Mouse (Mus musculus) ES-Bruce4 (cell line): ENCODE measurements around the gene Bcl7a. TPM values are rescaled to one million over a fixed set of nuclear protein-coding genes. Genes with fewer than 3 reads are reported as not detected.

ENCODE experiments used
- H3K27ac ChIP-seq: 2 replicates; pipeline ENCODE4 v1.5.1; 2012; ENCODE audit warnings: low read length, inconsistent platforms; ENCODE audit not compliant: insufficient read depth
- H3K27me3 ChIP-seq: 2 replicates; pipeline ENCODE4 v1.6.1; 2012; ENCODE audit warnings: mild to moderate bottlenecking, low read length, inconsistent platforms; ENCODE audit not compliant: control insufficient read depth, poor library complexity, insufficient read depth, severe bottlenecking
- H3K36me3 ChIP-seq: 2 replicates; pipeline ENCODE4 v1.6.1; 2012; ENCODE audit warnings: inconsistent platforms, mild to moderate bottlenecking, low read length, moderate library complexity; ENCODE audit not compliant: control insufficient read depth, poor library complexity, insufficient read depth, severe bottlenecking
- H3K4me1 ChIP-seq: one replicate; pipeline ENCODE4 v1.8.1; 2011; ENCODE audit warnings: low read length; ENCODE audit not compliant: control insufficient read depth, insufficient read depth
- H3K4me3 ChIP-seq: 2 replicates; pipeline ENCODE4 v1.5.1; 2011; ENCODE audit warnings: low read depth, mild to moderate bottlenecking, low read length
- H3K9ac ChIP-seq: 2 replicates; pipeline ENCODE4 v1.6.1; 2012; ENCODE audit warnings: low read depth, mild to moderate bottlenecking, inconsistent platforms; ENCODE audit not compliant: poor library complexity, severe bottlenecking
- H3K9me3 ChIP-seq: replicated peaks from 2 replicates; pipeline ENCODE4 v1.6.1; 2012; ENCODE audit warnings: mild to moderate bottlenecking, low read length, inconsistent platforms; ENCODE audit not compliant: control insufficient read depth, poor library complexity, insufficient read depth, severe bottlenecking
- CTCF ChIP-seq: IDR thresholded peaks from one replicate; pipeline ENCODE4 v1.8.1; 2011; ENCODE audit warnings: low read depth, low read length
- EP300 ChIP-seq: IDR thresholded peaks from 2 replicates; pipeline ENCODE4 v1.6.1; 2011; ENCODE audit warnings: low read depth, low read length; ENCODE audit not compliant: insufficient read depth
- POLR2A ChIP-seq: IDR thresholded peaks from one replicate; pipeline ENCODE4 v1.8.1; 2011; ENCODE audit warnings: low read length; ENCODE audit not compliant: insufficient read depth
- polyA plus RNA-seq: library from polyadenylated mRNA; stranded (reverse); fragments of >200 nt; gene quantifications from 2 replicates; pipeline ENCODE4 v1.2.4, GENCODE M21; 2011; ENCODE audit warnings: low read depth; ENCODE audit not compliant: missing spikeins, insufficient read depth, insufficient read length

Gene Bcl7a
- polyA plus RNA-seq, 1 experiment: 25.4 TPM

- H3K27ac ChIP-seq: 0 out of 2 replicates have a peak overlapping the region, but pooled peaks have one; percentile 5
These were observed 35.1 kb downstream of the Bcl7a start for GRCm38 (mm10) chr5:123378712-123379111.

DNA sequence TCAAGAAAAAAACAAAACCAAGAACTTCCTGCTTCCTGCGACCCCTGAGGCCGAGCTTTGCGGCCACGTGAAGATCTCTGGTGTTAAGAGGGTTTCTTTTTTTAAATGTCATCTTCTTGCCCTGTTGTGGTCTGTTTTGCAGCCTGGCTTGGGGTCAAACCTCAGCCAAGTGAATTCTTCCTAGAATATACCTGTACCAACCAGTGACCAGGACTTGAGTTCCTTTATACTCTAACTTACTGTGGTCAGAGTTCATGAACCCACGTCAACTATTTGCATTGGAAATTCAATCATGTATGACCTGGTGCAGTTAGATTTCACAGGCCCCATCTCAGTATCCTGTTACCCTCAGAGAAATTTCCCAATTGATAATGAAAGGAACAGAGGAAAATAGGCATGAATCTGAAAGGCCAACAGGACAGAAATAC is 35.9 kb downstream of the Bcl7a start:
- TF ChIP-seq CTCF: no peak
- no peaks in the 10 kb centered on the region for H3K27me3 ChIP-seq
- H3K9me3 ChIP-seq: no peaks in the 10 kb centered on the region
- no peak overlapping the region for H3K27ac ChIP-seq
- no peaks in the 10 kb centered on the region for H3K36me3 ChIP-seq
- no peak overlapping the region for H3K9ac ChIP-seq
- no peak overlapping the region for H3K4me3 ChIP-seq
- peaks cover 7% of the 10 kb centered on the region for H3K4me1 ChIP-seq

More at GRCm38 (mm10) chr5:123378712-123379111, 35.1 kb downstream of the Bcl7a start:
- Histone ChIP-seq H3K27me3 (no peaks in the 10 kb centered on the region), H3K36me3 (no peaks in the 10 kb centered on the region), H3K4me1 (peaks cover 7% of the 10 kb centered on the region), H3K9me3 (no peaks in the 10 kb centered on the region), H3K9ac (no peak overlapping the region), H3K4me3 (no peak overlapping the region)
- no peak for TF ChIP-seq EP300
- no peak for TF ChIP-seq POLR2A
- no peak for TF ChIP-seq CTCF

DNA sequence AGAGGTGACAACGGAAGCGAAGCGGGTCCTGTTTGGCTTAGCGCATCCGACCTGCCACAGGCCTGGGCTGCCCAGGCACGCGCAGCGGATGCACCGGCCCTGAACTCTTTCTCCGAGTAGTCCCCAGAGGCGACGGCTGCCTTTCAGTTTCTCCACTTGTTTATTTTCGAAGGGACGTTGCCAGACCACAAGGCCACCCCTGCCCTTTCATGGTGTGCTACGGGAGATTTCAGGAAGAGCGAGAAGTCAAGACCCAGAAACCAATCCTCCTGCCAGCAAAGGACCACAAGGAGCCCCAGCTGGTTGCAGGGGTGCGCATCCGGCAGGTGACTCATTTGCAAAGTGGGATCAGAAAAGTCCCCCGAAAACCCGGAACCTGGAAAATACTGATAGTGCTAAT is 38.3 kb downstream of the Bcl7a start:
- H3K27ac ChIP-seq: no peak overlapping the region
- no peaks in the 10 kb centered on the region for H3K36me3 ChIP-seq
- H3K27me3 ChIP-seq: no peaks in the 10 kb centered on the region
- peak overlapping the region; percentile 59 for H3K4me3 ChIP-seq
- H3K9ac ChIP-seq: peak overlapping the region; percentile 26
- TF ChIP-seq EP300: no peak
- TF ChIP-seq CTCF: no peak
- no peak for TF ChIP-seq POLR2A
- peaks cover 4% of the 10 kb centered on the region for H3K4me1 ChIP-seq
- H3K9me3 ChIP-seq: no peaks in the 10 kb centered on the region

- no peak for TF ChIP-seq EP300
- TF ChIP-seq CTCF: no peak
- TF ChIP-seq POLR2A: no peak
- peak overlapping the region; percentile 26 for H3K9ac ChIP-seq
- no peaks in the 10 kb centered on the region for H3K9me3 ChIP-seq
- H3K4me1 ChIP-seq: peaks cover 4% of the 10 kb centered on the region
- H3K4me3 ChIP-seq: no peak overlapping the region
- no peaks in the 10 kb centered on the region for H3K36me3 ChIP-seq
- peak overlapping the region; percentile 14; the same call in 1 of the 2 replicates for H3K27ac ChIP-seq
- H3K27me3 ChIP-seq: no peaks in the 10 kb centered on the region
These were observed 39.1 kb downstream of the Bcl7a start for GRCm38 (mm10) chr5:123382686-123383085.

GRCm38 (mm10) chr5:123388452-123388851 is 44.8 kb downstream of the Bcl7a start:
- no peak overlapping the region for H3K27ac ChIP-seq
- no peak overlapping the region for H3K9ac ChIP-seq
- H3K9me3 ChIP-seq: no peaks in the 10 kb centered on the region
- no peak overlapping the region for H3K4me3 ChIP-seq
- no peaks in the 10 kb centered on the region for H3K36me3 ChIP-seq
- TF ChIP-seq CTCF (no peak), POLR2A (no peak), EP300 (no peak)
- H3K4me1 ChIP-seq: peaks cover 2% of the 10 kb centered on the region
- H3K27me3 ChIP-seq: no peaks in the 10 kb centered on the region

GRCm38 (mm10) chr5:123390536-123391441 is 47.2 kb downstream of the Bcl7a start:
- no peaks in the 10 kb centered on the region for H3K9me3 ChIP-seq
- no peaks in the 10 kb centered on the region for H3K27me3 ChIP-seq
- peak overlapping the region; percentile 49 for H3K4me3 ChIP-seq
- H3K4me1 ChIP-seq: peaks cover 2% of the 10 kb centered on the region
- H3K36me3 ChIP-seq: no peaks in the 10 kb centered on the region
- peak overlapping the region; percentile 11; the same call in 1 of the 2 replicates for H3K27ac ChIP-seq
- H3K9ac ChIP-seq: no peak overlapping the region
- no peak for TF ChIP-seq POLR2A
- no peak for TF ChIP-seq EP300
- no peak for TF ChIP-seq CTCF
